Mouse (Mus musculus) regulatory T cell (primary cell): ENCODE measurements around the gene Scaf8.
"Not testable (repeated sequence)": the region's sequence is repeated elsewhere in the genome, so short reads cannot be mapped to it uniquely, and the experiment has no call there.

Experiments
- in situ Hi-C: fragments of 300-600 bp; cut with MboI, MseI; formaldehyde crosslinking; loops from one replicate; pipeline ENCODE4 v1.15.1; 2025; ENCODE audit warnings: high pct_unique_total_duplicates

Scaf8 gene

DNA sequence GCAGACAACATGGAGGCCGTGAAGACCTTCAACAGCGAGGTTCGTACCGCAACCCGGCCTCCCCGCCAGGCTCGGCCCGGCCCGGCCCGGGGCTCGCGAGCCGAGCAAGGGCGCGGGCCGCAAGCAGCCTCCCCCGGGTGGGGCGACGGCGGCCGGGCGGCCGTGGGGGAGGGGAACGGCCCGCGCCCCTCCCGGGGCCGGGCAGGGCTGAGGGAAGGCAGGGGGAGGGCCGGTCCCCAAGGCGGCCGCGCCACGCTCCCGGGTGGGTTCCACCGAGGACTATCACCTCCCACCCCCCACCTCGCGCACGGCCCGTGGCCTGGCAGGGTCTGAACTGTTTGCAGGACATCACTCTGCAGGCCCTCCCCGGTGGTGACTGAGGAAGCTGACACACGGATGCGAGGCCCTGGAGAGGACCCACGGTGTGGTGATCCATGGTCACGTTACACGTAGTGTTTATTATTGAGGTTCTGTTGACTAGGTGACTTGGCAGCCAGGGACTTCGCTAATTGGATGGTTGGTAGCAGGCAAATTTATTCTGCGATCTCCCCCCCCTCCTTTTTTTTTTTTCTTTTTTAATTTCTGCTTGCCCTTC lies 705 bp downstream of the Scaf8 start:
- in situ Hi-C loops = no loop called here

DNA sequence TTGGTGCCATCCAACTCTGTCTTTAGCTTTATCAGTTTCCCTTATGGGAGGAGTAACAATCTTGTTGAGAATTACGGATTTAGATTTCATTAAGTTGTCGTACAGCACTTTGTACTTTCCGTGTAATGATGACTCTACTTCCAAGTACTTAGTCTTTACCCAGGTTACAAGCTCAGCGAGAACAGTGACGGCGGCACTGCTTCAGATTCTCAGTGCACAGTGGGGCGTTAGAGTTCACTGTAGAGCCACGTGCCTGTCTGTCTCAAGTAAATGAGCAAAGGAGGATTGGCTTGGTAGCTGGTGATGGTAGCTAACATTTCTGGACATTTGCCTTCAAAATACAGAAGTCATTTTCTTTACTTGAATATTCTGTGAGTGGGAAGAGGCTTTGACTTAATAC lies 6.2 kb downstream of the Scaf8 start:
- in situ Hi-C loops = not testable (repeated sequence)

DNA sequence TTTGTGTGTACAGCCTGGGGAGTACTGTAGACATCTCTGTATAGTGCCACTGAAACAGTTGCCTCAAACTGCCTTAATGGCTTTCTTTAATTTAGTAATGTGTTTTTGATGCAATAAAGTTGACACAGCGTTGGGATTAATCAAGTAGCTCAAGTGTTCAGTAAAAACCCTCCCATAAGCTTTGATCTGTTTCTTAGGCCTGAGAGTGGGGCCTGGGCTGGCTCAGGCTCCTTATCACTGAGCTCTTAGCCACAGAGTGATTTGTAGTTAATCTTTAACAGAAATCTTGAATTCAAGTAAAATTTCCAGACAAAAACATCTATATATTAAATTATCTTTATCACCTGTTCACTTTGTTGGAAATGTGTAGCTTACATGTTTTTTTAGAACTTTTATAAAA lies 8.8 kb downstream of the Scaf8 start:
- in situ Hi-C loops = not testable (repeated sequence)

DNA sequence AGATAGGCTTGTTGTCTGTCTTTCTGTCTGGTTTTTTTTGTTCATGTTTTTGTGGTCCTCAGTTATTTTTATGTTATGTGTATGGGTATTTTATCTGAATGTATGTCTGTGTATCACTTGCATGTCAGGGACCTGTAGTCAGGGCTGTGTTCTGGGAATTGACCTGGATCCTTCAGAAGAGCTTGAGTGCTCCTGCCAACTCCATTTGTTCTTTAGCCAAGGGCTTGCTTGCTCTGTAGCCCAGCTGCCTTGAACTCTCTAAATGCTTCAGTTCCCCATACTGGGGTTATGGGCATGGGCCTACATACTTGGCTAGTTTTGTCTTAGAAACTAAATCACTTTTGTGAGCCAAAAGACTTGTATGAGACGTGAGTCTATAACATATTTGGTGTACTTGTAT lies 13.9 kb downstream of the Scaf8 start:
- in situ Hi-C loops = no loop called here

DNA sequence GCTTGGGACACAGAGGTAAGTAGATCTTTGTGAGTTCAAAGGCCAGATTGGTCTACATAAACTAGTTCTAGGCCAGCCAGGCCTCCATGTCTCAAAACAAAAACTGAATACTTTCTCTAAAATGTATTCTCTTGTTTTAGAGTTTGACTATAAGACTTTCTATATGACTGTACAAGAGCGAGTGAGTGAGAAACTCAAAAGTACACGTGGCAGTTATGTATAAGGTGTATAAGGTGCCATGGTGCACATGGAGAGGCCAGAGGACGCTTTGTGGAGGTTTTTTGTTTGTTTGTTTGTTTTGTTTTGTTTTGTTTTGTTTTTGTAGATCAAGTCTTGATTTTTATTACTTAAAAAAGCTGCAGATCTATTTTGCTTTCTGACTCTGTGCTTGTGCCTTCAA lies 15.0 kb downstream of the Scaf8 start:
- in situ Hi-C loops = no loop called here

DNA sequence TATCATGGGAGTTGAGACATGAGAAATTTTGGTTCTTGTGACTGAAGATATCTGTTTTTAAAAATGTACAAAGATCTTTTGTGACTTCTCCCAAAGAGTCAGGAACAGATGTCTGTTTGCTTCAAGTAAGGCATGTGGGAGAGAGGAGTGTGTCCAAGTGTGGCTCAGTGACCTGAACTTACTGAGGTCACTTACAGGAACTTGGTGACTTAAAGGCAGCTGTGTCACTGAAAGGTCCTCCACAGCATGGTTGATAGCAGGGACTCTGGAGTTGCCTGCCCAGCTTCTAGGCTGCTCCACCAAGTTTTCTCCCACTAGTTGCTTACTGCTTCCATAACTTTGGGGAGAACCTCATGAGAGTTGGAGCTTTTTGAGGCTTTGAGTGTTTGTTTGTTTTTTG lies 20.6 kb downstream of the Scaf8 start:
- in situ Hi-C loops = loop anchor here (5.0 kb wide), 1 partner anchor 48 kb away; no protein-coding TSS in a partner anchor

DNA sequence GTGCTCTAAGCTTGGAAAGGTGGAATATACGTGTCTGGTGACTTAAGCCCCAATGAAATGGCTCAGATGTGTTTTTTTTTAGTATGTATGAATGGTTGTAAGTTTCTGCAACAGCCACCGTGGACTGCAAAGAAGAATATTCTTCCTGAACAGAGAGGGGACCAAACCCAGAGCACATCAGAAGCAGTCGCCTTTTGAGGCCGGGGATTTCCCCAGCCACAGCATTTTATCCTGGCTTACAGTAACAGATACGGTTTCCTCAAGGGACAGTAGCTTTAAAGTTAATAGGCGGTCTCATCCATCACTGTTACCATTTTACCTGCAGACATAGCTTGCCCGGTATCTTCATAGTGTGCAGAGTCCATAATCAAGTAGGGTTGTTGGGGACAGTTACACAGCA lies 21.4 kb downstream of the Scaf8 start:
- in situ Hi-C loops = loop anchor here (5.0 kb wide), 1 partner anchor 49 kb away; no protein-coding TSS in a partner anchor

DNA sequence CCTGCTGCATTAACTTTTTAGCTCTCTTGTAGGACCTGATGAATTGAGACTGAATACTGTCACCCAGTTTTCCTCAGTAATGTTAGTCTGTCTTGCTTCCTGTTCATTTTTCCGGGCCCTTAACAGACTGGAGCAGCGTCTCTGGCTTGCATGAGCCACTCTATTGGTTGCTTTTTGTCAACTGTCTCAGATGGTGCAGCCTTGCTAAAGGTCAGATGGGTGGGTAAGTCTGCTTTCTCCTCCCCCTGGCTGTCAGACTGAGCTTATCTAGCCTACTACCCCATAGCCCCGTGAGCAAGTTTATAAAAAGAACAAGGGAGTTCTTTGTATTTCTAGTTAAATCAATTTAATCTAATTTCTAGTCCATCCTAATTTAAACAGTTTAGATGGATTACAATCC lies 23.6 kb downstream of the Scaf8 start:
- in situ Hi-C loops = loop anchor here (5.0 kb wide), 1 partner anchor 51 kb away; no protein-coding TSS in a partner anchor

DNA sequence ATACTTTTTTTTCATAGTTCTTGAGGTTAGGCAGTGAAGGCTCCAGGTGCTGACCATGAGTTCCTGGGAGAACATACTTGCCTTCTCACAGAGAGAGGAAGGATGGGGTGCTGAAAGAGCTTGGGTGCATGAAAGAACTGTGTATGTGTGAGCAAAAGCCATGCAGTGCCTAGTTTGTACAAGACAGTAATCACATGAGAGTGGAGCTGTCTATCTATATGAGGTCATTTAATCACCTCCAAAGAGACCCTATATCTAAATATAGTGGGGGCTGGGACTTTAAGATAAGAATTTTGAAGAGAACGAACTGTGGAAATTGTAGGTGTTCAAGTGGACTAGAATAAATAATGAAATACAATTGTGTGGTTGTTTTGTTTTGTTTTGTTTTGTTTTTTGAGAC lies 25.3 kb downstream of the Scaf8 start:
- in situ Hi-C loops = loop anchor here (5.0 kb wide), 1 partner anchor 98 kb away; no protein-coding TSS in a partner anchor

DNA sequence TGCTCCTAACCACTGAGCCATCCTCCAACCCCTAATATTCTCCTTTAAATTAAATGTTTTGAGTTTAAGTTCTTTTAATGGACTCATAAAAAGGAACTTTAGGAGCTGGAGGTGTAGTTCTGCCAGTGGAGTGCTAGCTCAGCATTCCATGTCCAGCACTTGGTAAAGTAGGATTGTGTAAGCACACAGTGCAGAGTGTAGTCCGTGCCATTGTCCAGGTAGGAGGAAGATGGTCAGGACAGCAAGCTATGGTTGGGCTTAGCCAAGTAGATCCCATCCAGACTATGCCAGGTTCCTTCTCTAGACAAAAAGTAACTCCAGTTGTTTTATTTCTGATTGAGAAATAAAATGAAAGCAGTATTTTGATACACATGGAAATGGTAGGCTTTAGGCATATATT lies 34.1 kb downstream of the Scaf8 start:
- in situ Hi-C loops = no loop called here

DNA sequence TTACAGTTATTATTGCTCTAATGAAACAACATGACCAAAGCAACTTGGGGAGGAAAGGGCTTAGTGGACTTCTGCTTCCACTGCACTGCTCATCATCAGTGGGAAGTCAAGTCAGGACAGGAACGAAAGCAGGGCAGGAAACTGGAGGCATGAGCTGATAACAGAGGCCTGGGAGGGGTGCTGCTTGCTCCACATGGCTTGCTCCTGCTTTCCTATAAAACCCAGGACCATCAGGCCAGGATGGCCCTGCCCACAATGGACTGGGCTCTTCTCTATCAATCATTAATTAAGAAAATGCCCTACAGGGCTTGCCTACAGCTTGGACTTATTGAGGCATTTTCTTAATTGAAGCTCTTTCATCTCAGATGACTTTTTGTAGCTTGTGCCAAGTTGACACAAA lies 34.8 kb downstream of the Scaf8 start:
- in situ Hi-C loops = no loop called here

DNA sequence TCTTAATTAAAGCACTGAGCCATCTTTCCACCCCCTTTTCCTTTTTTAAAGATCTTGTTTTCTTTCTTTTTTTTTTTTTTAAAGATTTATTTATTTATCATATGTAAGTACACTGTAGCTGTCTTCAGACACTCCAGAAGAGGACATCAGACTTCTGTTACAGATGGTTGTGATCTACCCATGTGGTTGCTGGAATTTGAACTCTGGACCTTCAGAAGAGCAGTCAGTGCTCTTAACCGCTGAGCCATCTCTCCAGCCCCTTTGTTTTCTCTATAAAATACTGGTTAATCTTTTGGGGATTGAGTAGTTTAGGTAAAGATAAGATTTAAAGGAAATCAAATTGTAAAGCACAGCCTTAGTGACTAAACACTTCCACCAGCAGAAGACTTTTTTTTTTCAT lies 35.9 kb downstream of the Scaf8 start:
- in situ Hi-C loops = not testable (repeated sequence)

DNA sequence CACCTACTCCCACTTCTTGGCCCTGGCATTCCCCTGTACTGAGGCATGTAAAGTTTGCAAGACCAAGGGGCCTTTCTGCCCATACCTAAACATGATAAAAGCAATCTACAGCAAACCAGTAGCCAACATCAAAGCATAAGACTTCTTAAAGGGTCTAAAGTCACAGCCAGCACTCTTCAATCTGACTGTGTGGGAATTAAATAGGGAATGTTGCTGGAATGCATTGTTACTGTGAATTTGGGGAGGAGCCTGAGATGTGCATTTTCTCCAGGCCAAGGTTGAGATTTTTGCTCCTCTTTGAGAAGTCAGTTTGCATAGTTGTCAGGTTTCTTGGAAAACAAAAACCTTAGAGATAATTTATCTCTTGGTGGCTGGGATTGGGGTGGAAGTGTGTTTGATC lies 36.4 kb downstream of the Scaf8 start:
- in situ Hi-C loops = no loop called here

DNA sequence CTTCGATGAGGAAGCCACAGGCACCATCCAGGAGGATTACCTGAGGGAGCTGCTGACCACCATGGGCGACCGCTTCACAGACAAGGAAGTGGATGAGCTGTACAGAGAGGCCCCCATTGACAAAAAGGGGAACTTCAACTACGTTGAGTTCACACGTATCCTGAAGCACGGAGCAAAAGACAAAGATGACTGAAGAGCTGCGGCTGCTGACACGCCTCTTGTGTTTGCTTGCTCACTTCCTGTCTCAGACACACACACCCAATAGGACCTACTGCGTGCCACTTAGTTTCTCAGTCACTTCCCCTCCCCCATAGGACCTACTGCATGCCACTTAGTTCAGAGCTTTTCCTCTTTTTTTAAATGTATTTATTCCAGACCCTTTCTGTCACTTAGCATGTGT lies 41.4 kb downstream of the Scaf8 start:
- in situ Hi-C loops = not testable (repeated sequence)

DNA sequence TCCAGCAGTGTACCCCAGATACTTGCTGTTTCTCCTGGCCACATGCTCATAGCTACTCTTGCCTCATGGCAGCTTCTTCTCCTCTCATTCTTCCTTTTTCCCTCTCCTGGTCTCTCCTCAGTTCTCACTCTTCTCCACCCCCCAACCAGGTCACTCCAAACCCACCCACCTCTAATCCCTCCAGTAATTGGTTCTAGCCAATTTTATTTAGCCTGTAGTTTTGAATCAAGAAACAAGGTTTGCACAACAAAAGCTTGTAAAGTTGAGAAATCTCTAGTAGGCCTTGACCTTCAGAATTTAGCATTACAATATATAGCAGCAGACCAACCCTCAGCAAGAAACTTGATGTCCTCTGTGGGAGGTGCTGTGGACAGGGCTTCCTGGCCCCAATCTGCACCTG lies 42.2 kb downstream of the Scaf8 start:
- in situ Hi-C loops = no loop called here

DNA sequence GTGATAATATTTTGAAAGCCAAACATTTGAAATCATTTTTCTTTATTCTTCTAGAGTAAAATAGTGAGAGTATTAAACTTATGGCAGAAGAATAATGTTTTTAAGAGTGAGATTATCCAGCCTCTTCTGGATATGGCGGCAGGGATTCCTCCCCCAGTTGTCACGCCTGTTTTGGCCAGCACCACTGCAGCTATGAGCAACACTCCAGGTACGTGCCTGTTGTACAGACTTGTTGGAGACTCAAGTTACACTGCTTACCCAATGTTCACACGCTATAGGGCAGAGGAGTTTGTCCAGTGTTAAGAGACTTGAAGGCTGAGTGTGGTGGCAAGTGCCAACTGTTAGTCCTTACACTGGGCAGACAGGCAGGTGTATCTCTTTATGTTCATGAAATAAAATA lies 48.1 kb downstream of the Scaf8 start:
- in situ Hi-C loops = no loop called here

DNA sequence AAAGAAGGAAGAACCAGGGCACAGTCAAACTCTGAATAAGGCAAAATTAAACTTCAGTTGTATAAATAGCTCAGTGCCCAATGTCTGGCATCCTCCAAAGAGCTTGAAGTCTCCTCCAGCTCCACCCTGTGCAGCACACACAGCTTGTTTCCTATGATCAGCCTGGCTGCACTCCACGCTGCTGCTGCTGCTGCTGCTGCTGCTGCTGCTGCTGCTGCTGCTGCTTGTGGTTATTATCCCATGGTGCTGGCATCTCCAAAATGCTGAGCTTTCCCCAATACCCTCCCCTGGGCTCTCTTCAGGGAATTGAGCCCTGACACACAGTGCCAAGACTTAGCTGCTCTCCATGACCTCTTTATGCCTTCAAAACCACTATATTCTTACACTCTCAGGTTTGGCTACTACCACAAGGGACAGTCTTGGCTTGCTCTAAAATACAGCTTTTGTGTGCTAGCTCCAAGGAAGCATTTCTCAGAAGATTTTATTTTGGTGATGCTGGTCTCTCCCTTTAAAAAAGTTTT lies 65.7 kb downstream of the Scaf8 start:
- in situ Hi-C loops = not testable (repeated sequence)

DNA sequence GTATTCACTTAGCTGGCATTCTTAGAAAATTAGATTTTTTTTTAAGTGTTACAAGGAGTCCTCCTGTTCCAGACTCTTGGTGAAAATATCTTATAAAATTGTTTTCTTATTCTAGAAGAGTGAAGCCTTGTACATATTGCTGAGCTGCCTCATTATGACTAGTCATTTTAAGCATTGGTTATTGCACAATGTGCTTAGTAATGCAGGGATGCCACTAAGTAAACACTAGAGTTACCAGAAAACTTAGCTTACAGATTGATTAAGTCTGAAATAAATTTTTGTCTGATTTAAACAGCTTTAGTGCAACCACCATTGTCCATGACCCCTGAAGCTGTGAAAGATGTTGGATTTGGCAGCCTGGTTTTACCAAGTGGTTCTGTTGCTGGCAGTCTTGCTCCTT lies 80.7 kb downstream of the Scaf8 start:
- in situ Hi-C loops = not testable (repeated sequence)

DNA sequence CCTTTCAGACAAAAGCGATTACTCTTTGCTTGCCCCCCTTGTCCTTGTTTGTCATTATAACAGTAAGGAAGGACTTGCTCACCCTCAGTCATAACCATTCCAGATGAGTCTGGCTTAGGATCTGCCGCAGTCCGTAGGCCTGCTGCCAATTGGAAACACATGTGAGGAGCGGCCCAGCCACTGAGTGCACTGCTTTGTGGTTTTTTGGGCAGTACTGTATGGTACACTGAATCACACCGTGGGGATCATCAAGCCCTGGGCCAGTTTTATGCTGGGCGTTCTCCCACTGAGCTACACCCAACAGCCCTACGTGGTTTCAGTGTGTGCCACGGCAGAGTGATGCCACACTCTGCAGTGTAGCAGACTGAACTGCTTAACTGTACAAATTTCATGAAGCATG lies 85.6 kb downstream of the Scaf8 start:
- in situ Hi-C loops = no loop called here

DNA sequence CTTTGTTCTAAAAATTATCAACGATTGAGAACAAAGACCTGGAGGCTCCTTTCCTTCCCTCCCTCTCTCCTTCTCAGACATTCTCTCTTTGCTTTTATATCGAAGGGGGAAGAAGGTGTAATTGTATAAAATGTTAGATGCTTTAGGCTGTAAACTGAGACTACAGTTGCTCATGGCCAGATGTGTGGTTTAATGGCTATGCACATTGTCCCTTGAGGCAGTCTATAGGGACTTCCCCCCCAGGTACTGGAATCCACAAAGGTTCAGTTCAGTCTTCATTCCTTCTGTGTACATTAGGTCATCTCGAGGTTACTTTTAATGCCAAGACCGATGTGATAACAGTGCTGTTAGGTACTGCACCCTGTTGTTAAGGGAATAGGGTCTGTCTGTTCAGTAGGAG lies 89.1 kb downstream of the Scaf8 start:
- in situ Hi-C loops = no loop called here

DNA sequence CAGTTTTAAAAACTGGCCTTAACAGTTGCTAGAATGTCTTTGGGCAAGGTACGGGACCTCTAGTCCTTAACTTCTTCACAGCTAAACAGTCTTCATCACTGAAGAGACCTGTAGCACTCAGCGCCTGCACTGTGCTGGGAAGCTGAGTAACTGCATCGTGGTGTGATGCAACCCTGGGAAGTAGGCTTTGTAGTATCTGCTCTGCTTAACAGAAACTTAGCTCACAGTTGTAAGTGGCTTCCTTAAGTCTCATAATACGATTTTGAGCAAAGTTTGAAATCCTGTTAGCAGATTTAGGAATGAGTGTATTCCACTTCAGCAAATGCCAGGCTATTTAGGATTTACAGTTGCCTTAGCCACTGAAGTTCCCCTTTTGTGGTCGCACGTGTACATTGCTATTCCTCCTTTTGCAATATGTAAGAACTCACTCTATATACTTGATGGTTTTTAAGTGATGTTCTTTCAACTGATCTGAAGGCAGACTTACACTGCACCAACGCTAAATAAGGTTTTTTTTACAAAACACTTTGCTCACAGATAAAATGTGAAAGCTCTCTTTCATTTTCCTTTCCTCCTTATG lies 90.1 kb downstream of the Scaf8 start:
- in situ Hi-C loops = no loop called here

DNA sequence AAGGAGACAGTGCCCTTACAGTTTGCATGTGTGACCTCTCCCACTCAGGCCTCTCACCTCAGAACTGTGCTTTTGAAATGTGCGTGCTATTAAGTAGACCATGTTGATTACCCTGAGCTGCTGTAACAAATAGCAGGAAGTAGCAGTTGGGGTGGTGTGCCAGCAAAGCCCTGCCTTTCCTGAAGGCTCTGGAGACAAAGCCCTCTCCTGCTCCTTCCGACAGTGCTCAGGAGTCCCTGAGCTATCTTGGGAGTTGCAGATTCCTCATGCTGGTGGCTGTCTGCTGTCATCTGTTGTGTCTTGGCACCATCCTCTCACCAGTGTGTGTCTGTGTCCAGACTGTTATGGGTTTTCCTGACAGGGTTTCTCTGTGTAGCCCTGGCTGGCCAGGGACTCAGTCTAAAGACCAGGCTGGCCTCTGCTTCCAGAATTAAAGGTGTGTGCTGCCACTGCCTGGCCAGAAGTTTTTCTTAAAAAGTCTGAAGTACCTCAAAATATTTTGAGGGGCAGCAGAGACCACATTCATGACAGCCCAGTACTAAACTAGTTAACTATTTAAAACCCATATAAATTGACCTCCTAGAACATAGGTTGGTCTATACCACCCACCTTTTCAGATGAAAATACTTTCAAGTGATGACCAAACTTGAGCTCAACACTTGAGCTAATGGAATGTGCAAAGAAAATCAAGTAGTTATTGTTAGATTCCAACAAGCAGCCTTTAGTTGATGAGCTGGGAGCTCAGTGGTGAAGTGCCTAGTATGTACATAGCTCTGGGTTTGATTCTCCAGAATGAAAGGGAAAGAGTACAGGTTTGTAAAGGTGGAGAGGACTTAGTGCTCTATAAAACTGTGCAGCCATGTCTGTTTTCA lies 92.0 kb downstream of the Scaf8 start:
- in situ Hi-C loops = no loop called here
